Mouse (Mus musculus): ENCODE measurements around the gene Tmem161b.

- no peak for TF ChIP-seq CTCF (IDR thresholded peaks at IDR 0.05; ENCODE audit: low read depth, low read length)
- TF ChIP-seq POLR2A (IDR thresholded peaks at IDR 0.05; ENCODE audit: extremely low read depth, insufficient read depth, low read length) = no peak
These were observed 11.9 kb downstream of the Tmem161b start for GRCm38 (mm10) chr13:84234019-84234418.

All from liver, adult 2 months (tissue).